Mouse (Mus musculus): Measurements from ENCODE around the gene Shroom3. TPM values are rescaled to one million over a fixed set of nuclear protein-coding genes. Genes with fewer than 3 reads are reported as not detected.
A peak's percentile ranks its signal among the peaks of the same experiment; 100 is the strongest.

The Shroom3 gene
- polyA plus RNA-seq, 1 experiment from 2014 or later, result 8.1 TPM

DNA sequence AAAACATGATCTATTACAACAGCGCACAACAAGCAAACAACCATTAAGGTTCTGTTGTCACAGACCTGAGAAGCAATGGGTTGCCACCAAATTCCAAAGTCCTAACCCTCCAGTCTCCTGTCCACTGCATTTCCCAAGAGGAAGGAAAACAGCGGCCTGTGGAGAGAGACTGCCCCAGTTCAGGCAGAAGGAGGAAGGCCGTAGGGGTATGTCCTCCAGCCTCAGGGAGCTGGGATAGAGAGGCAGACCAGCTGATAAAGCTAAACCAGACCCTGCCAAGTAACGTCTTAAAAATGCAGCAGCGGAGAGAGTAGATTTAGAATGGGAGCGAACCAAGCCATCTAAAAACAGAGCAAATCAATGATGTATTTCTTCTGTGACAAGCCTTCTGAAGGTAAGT lies 316.8 kb downstream of the Shroom3 start:
- no peaks in the 10 kb centered on the region for H3K9me3 ChIP-seq
- H3K27me3 ChIP-seq (replicated peaks), result no peaks in the 10 kb centered on the region
- H3K36me3 ChIP-seq, result no peaks in the 10 kb centered on the region
- peaks cover 24% of the 10 kb centered on the region for H3K4me1 ChIP-seq (replicated peaks)
- peak overlapping the region; percentile 90 for H3K27ac ChIP-seq
- H3K4me3 ChIP-seq (replicated peaks), result no peak overlapping the region
- no peak for ATAC-seq
- H3K4me2 ChIP-seq (replicated peaks), result no peak overlapping the region
- WGBS, result 55% methylated on average over 6 of the region's 6 CpGs
- H3K9ac ChIP-seq, result no peak overlapping the region

- Histone ChIP-seq H3K36me3 (no peaks in the 10 kb centered on the region), H3K9me3 (no peaks in the 10 kb centered on the region), H3K27me3 (replicated peaks) (no peaks in the 10 kb centered on the region), H3K9ac (no peak overlapping the region), H3K4me2 (replicated peaks) (no peak overlapping the region), H3K4me1 (replicated peaks) (peaks cover 34% of the 10 kb centered on the region), H3K27ac (peak overlapping the region; percentile 90), H3K4me3 (replicated peaks) (no peak overlapping the region)
- ATAC-seq, result peak; percentile 16; the same call in 1 of the 2 replicates
- 34% methylated on average over 17 of the region's 17 CpGs for WGBS
Measured at GRCm38 (mm10) chr5:93000774-93001757, 317.8 kb downstream of the Shroom3 start.

DNA sequence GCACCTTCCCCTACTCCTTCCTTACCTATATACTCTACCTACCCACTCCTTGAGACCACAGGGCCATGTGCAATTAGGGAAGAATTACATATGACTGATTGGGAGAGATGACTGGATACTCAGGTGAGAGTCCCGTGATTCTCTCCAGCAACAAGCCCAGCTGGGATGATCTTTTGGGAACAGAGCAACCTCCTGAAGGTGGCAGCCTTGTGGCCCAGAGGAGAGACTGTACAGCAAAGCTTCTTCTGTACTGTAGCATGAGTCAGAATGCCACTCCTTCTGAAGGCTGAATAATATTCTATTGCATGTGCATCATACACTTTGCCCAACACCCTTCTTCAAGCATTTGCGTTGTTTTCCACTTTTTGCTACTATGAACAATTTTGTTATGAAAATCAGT lies 319.4 kb downstream of the Shroom3 start:
- no peak for ATAC-seq
- H3K4me1 ChIP-seq (replicated peaks), result peaks cover 30% of the 10 kb centered on the region

GRCm38 (mm10) chr5:93005229-93005814 lies 322.1 kb downstream of the Shroom3 start:
- peak overlapping the region; percentile 28 for H3K9ac ChIP-seq
- 6% methylated on average over 19 of the region's 20 CpGs for WGBS

More for the DNA sequence above, 319.4 kb downstream of the Shroom3 start:
- H3K36me3 ChIP-seq, result no peaks in the 10 kb centered on the region
- H3K9me3 ChIP-seq, result no peaks in the 10 kb centered on the region
- no peak overlapping the region for H3K27ac ChIP-seq
- H3K9ac ChIP-seq, result no peak overlapping the region
- H3K4me3 ChIP-seq (replicated peaks), result no peak overlapping the region
- H3K27me3 ChIP-seq (replicated peaks), result no peaks in the 10 kb centered on the region
- 89% methylated on average over 2 of the region's 2 CpGs for WGBS
- H3K4me2 ChIP-seq (replicated peaks), result no peak overlapping the region

GRCm38 (mm10) chr5:93005815-93006341 lies 322.6 kb downstream of the Shroom3 start:
- H3K36me3 ChIP-seq, result no peaks in the 10 kb centered on the region
- ATAC-seq, result peak; percentile 73
- peak overlapping the region; percentile 81 for H3K27ac ChIP-seq
- 40% methylated on average over 14 of the region's 14 CpGs for WGBS
- H3K27me3 ChIP-seq (replicated peaks), result no peaks in the 10 kb centered on the region
- peak overlapping the region; percentile 28 for H3K9ac ChIP-seq
- peaks cover 17% of the 10 kb centered on the region for H3K4me1 ChIP-seq (replicated peaks)
- no peaks in the 10 kb centered on the region for H3K9me3 ChIP-seq
- peak overlapping the region; percentile 18 for H3K4me3 ChIP-seq (replicated peaks)
- peak overlapping the region; percentile 57 for H3K4me2 ChIP-seq (replicated peaks)

More at GRCm38 (mm10) chr5:93005229-93005814, 322.1 kb downstream of the Shroom3 start:
- peaks cover 17% of the 10 kb centered on the region for H3K4me1 ChIP-seq (replicated peaks)
- no peaks in the 10 kb centered on the region for H3K9me3 ChIP-seq
- H3K36me3 ChIP-seq, result no peaks in the 10 kb centered on the region
- H3K4me2 ChIP-seq (replicated peaks), result peak overlapping the region; percentile 57
- H3K27ac ChIP-seq, result peak overlapping the region; percentile 81
- peak; percentile 64 for ATAC-seq
- H3K27me3 ChIP-seq (replicated peaks), result no peaks in the 10 kb centered on the region
- peak overlapping the region; percentile 18 for H3K4me3 ChIP-seq (replicated peaks)

- 80% methylated on average over 9 of the region's 9 CpGs for WGBS
- peaks cover 12% of the 10 kb centered on the region for H3K4me1 ChIP-seq (replicated peaks)
- no peaks in the 10 kb centered on the region for H3K27me3 ChIP-seq (replicated peaks)
- no peak overlapping the region for H3K27ac ChIP-seq
- no peak overlapping the region for H3K4me3 ChIP-seq (replicated peaks)
- no peak overlapping the region for H3K9ac ChIP-seq
- H3K9me3 ChIP-seq, result no peaks in the 10 kb centered on the region
- H3K36me3 ChIP-seq, result no peaks in the 10 kb centered on the region
- H3K4me2 ChIP-seq (replicated peaks), result no peak overlapping the region
- ATAC-seq, result no peak
Measured at GRCm38 (mm10) chr5:93008256-93008655, 325.0 kb downstream of the Shroom3 start.

MicroRNAs encoded within 50 kb of the gene (microRNA counts, 519-probe panel; counts per million panel counts)
- 2,165 counts per million, percentile 51 among the panel's probes with 10 or more counts for microRNA mmu-miR-1961

Other genes starting within 250 kb of the Shroom3 start
- gene Nup54, start 248.2 kb upstream of the Shroom3 start, polyA plus RNA-seq (2015; fragmentation: Nextera tagmentation; extraction: Ambion mirVana), result 51.1 and 55.5 TPM in 2 replicates
- gene Scarb2, start 176.6 kb upstream of the Shroom3 start, polyA plus RNA-seq (2015; fragmentation: Nextera tagmentation; extraction: Ambion mirVana), result 12.4 and 13.1 TPM in 2 replicates
- gene Fam47e, start 128.4 kb upstream of the Shroom3 start, polyA plus RNA-seq (2015; fragmentation: Nextera tagmentation; extraction: Ambion mirVana), result 0.23 TPM in 1 of 2 replicates, not detected in the other
- gene Stbd1, start 80.4 kb upstream of the Shroom3 start, polyA plus RNA-seq (2015; fragmentation: Nextera tagmentation; extraction: Ambion mirVana), result 37.5 and 46.1 TPM in 2 replicates
- 0.91 and 1.1 TPM in 2 replicates for gene Ccdc158, start 8.2 kb upstream of the Shroom3 start, polyA plus RNA-seq (2015; fragmentation: Nextera tagmentation; extraction: Ambion mirVana)